Mouse (Mus musculus): ENCODE measurements around the gene Repin1. TPM values are rescaled to one million over a fixed set of nuclear protein-coding genes. Genes with fewer than 3 reads are reported as not detected.

The Repin1 gene
- polyA plus RNA-seq, 1 experiment = not detected

GRCm38 (mm10) chr6:48597233-48597625 lies 3.5 kb downstream of the Repin1 start:
- TF ChIP-seq GATA1 (IDR thresholded peaks at IDR 0.05; ENCODE audit: low read length) = no peak

GRCm38 (mm10) chr6:48600594-48600993 lies 6.9 kb downstream of the Repin1 start:
- no peak for TF ChIP-seq GATA1 (IDR thresholded peaks at IDR 0.05; ENCODE audit: low read length)

DNA sequence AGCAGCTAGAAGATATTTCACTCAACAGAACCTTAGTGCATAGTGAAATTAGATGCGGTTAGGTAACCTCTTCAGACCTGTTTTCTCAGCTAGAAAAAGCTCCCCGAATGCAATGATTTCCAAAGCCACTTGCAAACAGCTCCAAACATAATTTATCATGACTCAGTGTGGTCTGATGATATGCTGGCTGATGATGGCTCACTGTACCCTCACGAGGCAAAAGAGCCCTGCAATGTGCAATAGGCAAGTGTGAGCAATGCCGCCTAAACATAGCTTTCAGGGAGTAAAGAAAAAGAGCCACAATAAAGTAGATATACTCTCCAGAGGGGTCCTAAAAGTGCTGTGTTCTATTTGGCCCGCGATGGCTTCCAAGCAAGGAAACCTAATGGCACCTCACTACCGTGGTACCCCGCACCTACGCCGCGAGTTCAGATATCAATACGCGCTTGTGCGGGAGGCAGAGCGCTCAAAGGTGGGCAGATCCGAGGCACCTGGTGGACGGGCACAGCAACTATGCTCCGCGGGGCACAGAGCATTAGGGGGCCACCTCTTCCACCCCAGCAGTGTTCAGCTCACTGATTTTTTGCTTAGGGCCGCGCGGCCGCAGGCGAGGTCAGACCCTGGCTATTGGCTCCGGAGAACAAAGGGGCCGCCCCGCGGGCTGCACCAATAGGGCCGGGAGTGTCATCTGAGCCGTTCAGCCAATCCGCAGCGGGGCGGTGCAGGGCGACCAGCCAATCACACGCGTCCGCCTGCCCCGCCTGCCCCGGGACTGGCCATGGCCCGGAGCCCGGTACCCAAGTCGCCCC lies 7.8 kb downstream of the Repin1 start, which contains the start of gene Zfp775:
Zfp775 (plus strand) TSS at position 793 of the 809 bp plus-strand sequence.
- TF ChIP-seq GATA1 (IDR thresholded peaks at IDR 0.05; ENCODE audit: low read length) = no peak

- TF ChIP-seq GATA1 (IDR thresholded peaks at IDR 0.05; ENCODE audit: low read length) = no peak
Observed at GRCm38 (mm10) chr6:48602080-48602741, 8.5 kb downstream of the Repin1 start.

- TF ChIP-seq GATA1 (IDR thresholded peaks at IDR 0.05; ENCODE audit: low read length) = no peak
Observed at GRCm38 (mm10) chr6:48608124-48608523, 14.4 kb downstream of the Repin1 start.

DNA sequence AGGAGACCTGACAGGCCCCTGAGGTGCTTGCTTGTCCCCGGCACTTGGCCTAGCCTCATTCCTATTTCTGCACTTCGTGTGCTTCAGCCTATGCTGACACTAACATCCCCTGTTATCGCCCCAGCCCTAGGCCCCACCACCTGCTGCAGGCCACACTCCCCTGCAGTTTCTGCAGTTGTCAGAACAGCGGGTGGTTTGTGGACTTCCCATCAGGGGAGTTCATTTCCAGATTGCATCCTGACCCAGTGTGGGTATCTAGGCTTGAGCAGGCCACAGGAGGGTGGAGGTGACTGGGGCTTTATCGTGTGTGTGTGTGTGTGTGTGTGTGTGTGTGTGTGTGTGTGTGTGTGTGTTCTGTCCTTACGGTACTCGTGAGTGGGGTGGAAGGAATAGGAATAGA lies 15.8 kb downstream of the Repin1 start:
- TF ChIP-seq GATA1 (IDR thresholded peaks at IDR 0.05; ENCODE audit: low read length) = no peak

DNA sequence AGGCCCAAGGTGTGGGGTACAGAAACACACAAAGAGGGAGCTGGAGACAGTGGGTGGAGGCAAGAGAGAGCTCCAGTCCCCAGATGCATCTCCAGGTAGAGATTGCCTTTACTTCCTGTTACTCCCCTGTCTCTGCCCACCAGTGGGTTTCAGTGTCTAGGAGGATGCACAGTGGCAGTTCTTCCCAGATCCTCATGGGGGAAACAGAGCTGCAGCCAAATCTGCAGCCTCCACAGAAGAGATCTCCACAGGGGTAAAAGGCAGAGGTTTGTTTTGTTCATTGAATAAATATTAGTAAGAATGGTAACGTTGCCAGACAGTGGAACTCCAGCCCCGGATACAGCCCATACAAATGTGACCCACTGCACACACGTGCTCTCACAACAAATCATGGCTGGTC lies 17.0 kb downstream of the Repin1 start:
- TF ChIP-seq GATA1 (IDR thresholded peaks at IDR 0.05; ENCODE audit: low read length) = no peak

DNA sequence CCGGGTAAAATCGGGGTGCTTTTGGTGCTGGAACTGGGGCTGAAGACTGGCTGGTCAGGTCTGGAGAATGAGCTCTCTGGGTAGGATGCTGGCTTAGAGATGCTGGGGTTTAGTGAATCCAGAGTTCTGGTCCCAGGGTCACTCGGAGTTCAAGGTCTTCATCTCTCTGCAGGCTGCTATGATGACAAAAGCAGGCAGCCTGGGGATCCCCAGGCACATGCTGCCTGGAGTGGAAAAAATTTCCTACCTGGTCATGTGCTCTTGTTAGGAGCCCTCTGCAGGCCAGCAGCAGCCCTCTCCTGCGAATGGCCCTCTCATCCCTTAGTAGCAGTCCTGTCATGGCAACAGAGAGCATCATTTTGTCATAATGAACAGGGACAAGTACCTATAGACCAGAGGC lies 19.8 kb downstream of the Repin1 start:
- TF ChIP-seq GATA1 (IDR thresholded peaks at IDR 0.05; ENCODE audit: low read length) = no peak

- TF ChIP-seq GATA1 (IDR thresholded peaks at IDR 0.05; ENCODE audit: low read length) = no peak
Observed at GRCm38 (mm10) chr6:48614756-48615155, 21.1 kb downstream of the Repin1 start.

- no peak for TF ChIP-seq GATA1 (IDR thresholded peaks at IDR 0.05; ENCODE audit: low read length)
Observed at GRCm38 (mm10) chr6:48620031-48620430, 26.3 kb downstream of the Repin1 start.

DNA sequence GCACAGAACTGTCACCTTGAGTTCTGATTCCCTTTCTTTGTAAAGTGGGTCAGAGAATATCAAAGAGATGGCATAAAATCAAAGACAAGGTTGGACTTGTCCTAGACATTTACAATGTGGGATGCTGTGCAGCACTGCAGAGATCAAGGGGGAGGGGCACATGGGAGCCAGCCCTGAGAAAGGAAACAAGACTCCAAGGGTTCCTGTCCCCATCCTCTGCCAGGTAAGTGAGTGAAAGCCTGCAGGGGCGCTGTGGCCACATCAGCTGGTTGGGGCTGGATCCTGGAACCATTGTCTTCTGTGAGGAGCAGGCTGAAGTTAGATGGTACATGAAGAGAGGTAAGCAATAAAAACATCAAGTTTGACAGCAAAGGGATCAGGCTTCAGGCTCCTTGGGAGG lies 29.8 kb downstream of the Repin1 start:
- no peak for TF ChIP-seq GATA1 (IDR thresholded peaks at IDR 0.05; ENCODE audit: low read length)

- TF ChIP-seq GATA1 (IDR thresholded peaks at IDR 0.05; ENCODE audit: low read length) = no peak
Observed at GRCm38 (mm10) chr6:48626464-48626863, 32.8 kb downstream of the Repin1 start, which contains the start of gene AI854703. Gene AI854703 (plus strand): TSS chr6:48626764.

DNA sequence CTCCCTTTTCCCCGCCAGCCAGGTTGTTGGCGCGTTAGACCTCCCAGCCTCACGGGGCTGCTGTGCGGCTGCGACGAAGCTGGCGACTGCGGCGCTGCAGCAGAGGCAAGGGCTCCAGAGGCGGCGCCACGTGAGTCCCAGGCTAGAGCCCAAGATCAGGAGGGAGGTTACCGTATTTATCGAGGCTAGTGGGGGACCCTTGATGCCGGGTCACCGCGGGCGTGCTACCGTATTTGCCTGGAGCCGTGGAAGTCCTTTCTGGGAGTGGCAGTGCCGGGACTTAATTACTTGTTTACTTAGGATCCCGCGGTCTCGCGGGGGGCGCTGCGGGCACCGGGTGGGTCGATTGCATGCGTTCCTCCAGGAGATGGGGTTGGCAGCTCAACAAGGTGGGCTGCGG lies 33.3 kb downstream of the Repin1 start:
- TF ChIP-seq GATA1 (IDR thresholded peaks at IDR 0.05; ENCODE audit: low read length) = no peak

GRCm38 (mm10) chr6:48627511-48627924 lies 33.8 kb downstream of the Repin1 start:
- TF ChIP-seq GATA1 (IDR thresholded peaks at IDR 0.05; ENCODE audit: low read length) = no peak

GRCm38 (mm10) chr6:48628377-48628776 lies 34.7 kb downstream of the Repin1 start:
- TF ChIP-seq GATA1 (IDR thresholded peaks at IDR 0.05; ENCODE audit: low read length) = no peak

DNA sequence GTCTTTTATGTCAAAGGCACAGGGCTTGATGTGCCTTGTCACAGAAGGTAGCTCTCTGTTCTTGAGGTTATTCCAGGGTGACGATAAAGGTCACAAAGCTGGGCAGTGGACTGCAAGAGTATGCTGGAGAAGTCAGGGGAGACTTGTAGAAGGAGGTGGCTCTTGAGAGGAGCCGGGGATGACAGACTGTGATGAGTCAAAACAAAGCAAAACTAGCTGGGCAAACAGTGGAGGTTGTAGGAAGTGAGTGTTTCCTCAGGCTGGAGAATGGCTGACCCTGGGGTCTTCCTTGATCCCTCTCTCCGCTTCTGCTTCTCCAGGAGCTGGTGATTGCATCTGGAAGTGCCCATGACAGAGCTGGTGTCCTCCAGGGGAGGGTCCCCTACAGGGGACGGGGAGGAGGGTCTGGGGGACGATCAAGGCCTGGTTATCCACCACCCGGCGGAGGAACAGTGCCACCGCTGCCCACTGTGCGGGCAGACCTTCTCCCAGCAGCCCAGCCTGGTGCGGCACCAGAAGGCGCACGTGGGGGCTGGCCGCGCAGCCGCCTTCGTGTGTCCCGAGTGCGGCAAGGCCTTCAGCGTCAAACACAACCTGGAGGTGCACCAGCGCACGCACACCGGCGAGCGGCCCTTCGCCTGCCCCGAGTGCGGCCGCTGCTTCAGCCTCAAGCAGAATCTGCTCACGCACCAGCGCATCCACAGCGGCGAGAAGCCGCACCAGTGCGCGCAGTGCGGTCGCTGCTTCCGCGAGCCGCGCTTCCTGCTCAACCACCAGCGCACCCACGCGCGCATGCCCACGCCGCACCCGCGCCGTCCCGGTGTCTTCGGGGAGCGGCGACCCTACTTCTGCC lies 35.4 kb downstream of the Repin1 start:
- TF ChIP-seq GATA1 (IDR thresholded peaks at IDR 0.05; ENCODE audit: low read length) = no peak
